Mouse (Mus musculus) neural tube, embryonic 11.5 days (tissue): ENCODE measurements around the gene Snx29. TPM values are rescaled to one million over a fixed set of nuclear protein-coding genes. Genes with fewer than 3 reads are reported as not detected.

ENCODE experiments used
- ATAC-seq: fragments of 200-750 bp; cut with Nextera tagmentation; 2 replicates; pipeline ENCODE4 v1.8.0; 2017; ENCODE audit warnings: moderate number of reproducible peaks, mild to moderate bottlenecking, moderate TSS enrichment, moderate library complexity; ENCODE audit not compliant: insufficient read depth, low FRiP score, low TSS enrichment
- DNase-seq: peaks from one replicate; pipeline ENCODE4 v3.0.0-alpha.2; 2015; ENCODE audit warnings: low spot score
- H3K27ac ChIP-seq: fragments of 300-500 bp; sonication (generic); 2 replicates; pipeline ENCODE4 v1.5.1; 2014; ENCODE audit warnings: low read depth, mild to moderate bottlenecking, low read length
- H3K27me3 ChIP-seq: fragments of 300-500 bp; sonication (generic); 2 replicates; pipeline ENCODE4 v1.6.1; 2014; ENCODE audit warnings: mild to moderate bottlenecking, low read length, mixed read lengths; ENCODE audit not compliant: control insufficient read depth, insufficient read depth
- H3K36me3 ChIP-seq: fragments of 300-500 bp; sonication (generic); 2 replicates; pipeline ENCODE4 v1.6.1; 2014; ENCODE audit warnings: mild to moderate bottlenecking, low read length, moderate library complexity, mixed read lengths; ENCODE audit not compliant: control insufficient read depth, insufficient read depth
- H3K4me1 ChIP-seq: fragments of 300-500 bp; sonication (generic); 2 replicates; pipeline ENCODE4 v1.6.1; 2014; ENCODE audit warnings: low read length, mixed read lengths; ENCODE audit not compliant: control insufficient read depth, insufficient read depth
- H3K4me2 ChIP-seq: fragments of 300-500 bp; sonication (generic); 2 replicates; pipeline ENCODE4 v1.6.1; 2014; ENCODE audit warnings: low read depth, mild to moderate bottlenecking, moderate library complexity
- H3K4me3 ChIP-seq: fragments of 300-500 bp; sonication (generic); 2 replicates; pipeline ENCODE4 v1.5.1; 2014; ENCODE audit warnings: low read depth, low read length
- H3K9ac ChIP-seq: fragments of 300-500 bp; sonication (generic); 2 replicates; pipeline ENCODE4 v1.6.1; 2014; ENCODE audit warnings: mild to moderate bottlenecking, low read length
- H3K9me3 ChIP-seq: fragments of 300-500 bp; sonication (generic); 2 replicates; pipeline ENCODE4 v1.6.1; 2016; ENCODE audit warnings: low read length; ENCODE audit not compliant: control insufficient read depth
- WGBS: fragments of 180-500 bp; shearing (Covaris S2); extraction: QIAGEN DNeasy Blood & Tissue Kit; methylation state at CpG from one replicate; pipeline ENCODE4 v1.1.7; 2014; 5-methylcytosine and 5-hydroxymethylcytosine counted together
- polyA plus RNA-seq: library from polyadenylated mRNA; unstranded; fragments of >200 nt; fragmentation: Nextera tagmentation; extraction: Ambion mirVana; gene quantifications from 2 replicates; pipeline ENCODE4 v1.2.1, GENCODE M21; 2014

Snx29 gene
- polyA plus RNA-seq, 1 experiment from 2014 or later: 10.6 TPM

DNA sequence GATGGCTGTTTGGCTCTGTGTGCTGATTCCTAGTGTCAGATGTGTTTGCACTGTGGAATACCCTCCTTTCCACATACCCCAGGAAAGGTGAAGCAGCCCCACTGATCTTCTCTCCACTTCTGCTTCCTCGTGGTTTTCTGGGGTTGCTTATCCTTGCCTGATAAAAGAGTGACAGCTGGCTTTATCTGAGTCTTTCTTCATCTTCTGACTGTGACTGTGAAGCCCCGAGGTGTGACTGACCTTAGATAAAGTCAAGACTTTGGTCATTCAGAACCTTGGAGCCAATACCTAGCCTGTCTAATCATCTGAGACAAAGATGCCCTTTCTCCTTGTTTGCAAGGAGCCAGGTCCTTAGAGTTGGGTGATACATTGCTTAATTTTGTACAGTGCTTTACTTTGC is 65.4 kb downstream of the Snx29 start:
- Histone ChIP-seq H3K4me2 (no peak overlapping the region), H3K4me1 (no peaks in the 10 kb centered on the region), H3K27me3 (no peaks in the 10 kb centered on the region), H3K9me3 (no peaks in the 10 kb centered on the region), H3K36me3 (no peaks in the 10 kb centered on the region), H3K9ac (no peak overlapping the region), H3K27ac (no peak overlapping the region), H3K4me3 (no peak overlapping the region)
- WGBS: 82% methylated on average over 2 of the region's 2 CpGs
- ATAC-seq: no peak
- DNase-seq: no peak

DNA sequence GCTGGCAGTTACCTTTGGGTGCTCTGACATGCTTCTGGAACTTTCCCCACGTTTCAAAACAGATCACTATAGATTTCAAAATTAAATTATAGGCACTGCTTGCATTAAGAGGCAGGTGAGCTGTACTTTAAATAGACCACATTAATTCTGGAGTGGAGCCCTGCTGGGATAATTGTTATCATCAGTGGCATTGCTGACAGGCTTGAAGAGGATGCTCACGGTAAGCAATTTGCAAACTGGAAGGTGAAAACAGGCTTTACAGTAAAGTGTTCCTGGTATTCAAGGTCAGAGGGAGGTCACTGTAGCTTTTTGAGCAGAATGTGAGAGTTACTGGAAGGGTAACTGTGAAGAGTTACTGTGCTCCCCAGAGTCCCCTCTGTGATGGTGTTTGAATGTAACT is 66.6 kb downstream of the Snx29 start:
- ATAC-seq (no peak), DNase-seq (no peak)
- no peaks in the 10 kb centered on the region for H3K36me3 ChIP-seq
- H3K4me3 ChIP-seq: no peak overlapping the region
- H3K9me3 ChIP-seq: no peaks in the 10 kb centered on the region
- H3K27me3 ChIP-seq: no peaks in the 10 kb centered on the region
- no peak overlapping the region for H3K27ac ChIP-seq
- no peaks in the 10 kb centered on the region for H3K4me1 ChIP-seq
- 31% methylated on average over 2 of the region's 2 CpGs for WGBS
- H3K4me2 ChIP-seq: no peak overlapping the region
- H3K9ac ChIP-seq: no peak overlapping the region

DNA sequence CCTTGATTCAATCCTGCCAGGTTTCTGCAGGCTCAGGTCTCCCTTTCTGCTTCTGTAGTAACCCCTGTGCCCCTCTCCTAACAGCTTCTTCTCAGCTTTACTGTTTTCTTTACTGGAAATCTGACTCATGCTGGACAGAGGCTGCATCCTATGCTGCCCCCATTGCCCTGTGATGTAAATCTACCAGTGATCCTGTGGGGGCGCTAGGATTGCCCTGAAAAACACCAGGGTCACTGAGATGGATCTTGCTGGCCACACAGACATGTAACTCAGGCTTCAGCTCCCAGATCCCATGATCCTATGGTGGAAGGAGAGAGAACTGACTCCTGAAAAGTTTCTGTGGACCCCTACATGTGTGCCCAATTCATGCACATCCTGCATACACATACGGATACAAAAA is 73.9 kb downstream of the Snx29 start:
- Histone ChIP-seq H3K27ac (no peak overlapping the region), H3K4me2 (no peak overlapping the region), H3K36me3 (no peaks in the 10 kb centered on the region), H3K4me1 (no peaks in the 10 kb centered on the region), H3K27me3 (no peaks in the 10 kb centered on the region), H3K4me3 (no peak overlapping the region), H3K9ac (no peak overlapping the region), H3K9me3 (no peaks in the 10 kb centered on the region)
- DNase-seq (no peak), ATAC-seq (no peak)
- WGBS: 62% methylated on average over 2 of the region's 2 CpGs

DNA sequence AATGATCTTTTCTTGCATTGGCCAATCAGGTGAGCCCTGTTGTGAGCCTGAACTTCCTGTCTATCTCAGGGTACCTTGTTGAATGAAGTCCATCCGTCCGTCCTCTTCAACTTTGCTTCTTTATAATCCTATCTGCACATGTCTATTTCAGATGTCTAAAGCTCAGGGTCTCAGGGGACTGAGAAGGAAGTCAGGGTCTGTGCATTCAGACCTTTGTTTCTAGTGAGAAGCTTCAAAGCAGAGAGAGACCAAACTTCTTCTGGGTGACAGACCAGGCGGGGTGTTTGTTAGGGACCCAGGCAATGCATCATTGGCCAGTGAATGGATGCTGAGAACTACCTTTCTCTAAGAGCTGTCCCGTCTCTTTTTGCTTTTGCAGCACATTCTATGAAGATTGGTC is 76.7 kb downstream of the Snx29 start:
- ATAC-seq (no peak), DNase-seq (no peak)
- no peak overlapping the region for H3K27ac ChIP-seq
- H3K4me3 ChIP-seq: no peak overlapping the region
- H3K27me3 ChIP-seq: no peaks in the 10 kb centered on the region
- H3K9me3 ChIP-seq: no peaks in the 10 kb centered on the region
- no peak overlapping the region for H3K9ac ChIP-seq
- H3K4me2 ChIP-seq: no peak overlapping the region
- no peaks in the 10 kb centered on the region for H3K4me1 ChIP-seq
- H3K36me3 ChIP-seq: no peaks in the 10 kb centered on the region; the same call in 1 of the 2 replicates
- 83% methylated on average over 4 of the region's 4 CpGs for WGBS

DNA sequence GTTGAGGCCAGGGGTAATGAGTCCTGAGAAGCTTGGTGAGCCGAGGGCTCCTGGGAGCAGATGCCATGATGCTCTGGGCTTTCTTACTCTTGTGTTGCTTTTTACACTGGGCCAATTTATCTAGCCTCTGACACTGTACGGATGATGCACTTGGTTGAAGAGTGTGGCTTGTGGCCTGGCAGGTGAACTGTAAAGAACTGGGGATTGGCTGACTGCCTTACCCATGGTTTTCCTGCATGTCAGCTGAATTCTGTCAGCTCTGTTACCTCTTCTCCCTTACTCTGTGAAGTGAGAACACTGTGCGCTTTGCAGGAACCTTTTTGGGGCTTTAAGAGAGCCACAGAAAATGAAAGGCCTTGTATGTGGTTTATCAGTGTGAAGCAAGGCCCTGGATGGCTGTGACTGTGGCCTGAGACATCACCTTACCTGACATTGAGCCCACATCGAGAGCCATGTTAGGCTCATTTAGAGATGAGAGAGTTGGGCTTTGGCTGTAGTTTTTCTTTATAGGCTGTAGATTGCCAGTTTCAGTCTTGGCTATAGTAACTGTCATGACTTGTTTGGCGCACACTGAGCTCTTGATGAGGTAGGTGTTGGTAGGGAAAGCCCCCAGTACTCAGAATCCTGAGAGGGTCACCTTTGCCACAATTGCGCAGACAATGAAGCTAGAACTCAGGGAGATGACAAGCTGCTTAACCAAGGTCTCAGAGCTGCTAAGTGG is 77.3 kb downstream of the Snx29 start:
- WGBS: 95% methylated on average over 6 of the region's 6 CpGs
- H3K27me3 ChIP-seq: no peaks in the 10 kb centered on the region
- ATAC-seq (no peak), DNase-seq (no peak)
- H3K27ac ChIP-seq: no peak overlapping the region
- no peak overlapping the region for H3K9ac ChIP-seq
- no peaks in the 10 kb centered on the region; the same call in 1 of the 2 replicates for H3K36me3 ChIP-seq
- no peak overlapping the region for H3K4me2 ChIP-seq
- no peak overlapping the region for H3K4me3 ChIP-seq
- no peaks in the 10 kb centered on the region for H3K4me1 ChIP-seq
- no peaks in the 10 kb centered on the region for H3K9me3 ChIP-seq

DNA sequence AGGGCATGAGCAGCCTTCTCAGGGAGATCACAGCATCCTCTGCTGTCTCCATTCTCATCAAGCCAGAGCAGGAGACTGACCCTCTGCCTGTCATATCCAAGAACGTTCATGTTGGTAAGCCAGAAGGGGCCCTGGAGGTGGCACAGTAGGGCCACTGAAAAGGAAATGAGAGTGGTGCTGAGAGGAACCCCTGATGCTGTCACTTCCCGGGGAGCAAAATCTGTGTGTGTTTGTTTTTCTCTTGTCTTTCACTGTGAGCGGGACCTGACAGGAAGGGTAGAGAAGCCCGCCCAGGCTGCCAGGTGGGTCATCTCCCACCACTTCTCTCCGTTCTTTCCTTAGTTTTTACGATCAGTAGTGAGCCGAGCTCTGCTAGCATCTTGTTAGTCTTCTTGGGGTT is 78.2 kb downstream of the Snx29 start:
- H3K4me2 ChIP-seq: no peak overlapping the region
- ATAC-seq: no peak
- no peak overlapping the region for H3K27ac ChIP-seq
- H3K9me3 ChIP-seq: no peaks in the 10 kb centered on the region
- H3K9ac ChIP-seq: no peak overlapping the region
- no peak overlapping the region for H3K4me3 ChIP-seq
- WGBS: 66% methylated on average over 7 of the region's 7 CpGs
- no peak for DNase-seq
- no peaks in the 10 kb centered on the region for H3K4me1 ChIP-seq
- H3K27me3 ChIP-seq: no peaks in the 10 kb centered on the region
- no peaks in the 10 kb centered on the region; the same call in 1 of the 2 replicates for H3K36me3 ChIP-seq

DNA sequence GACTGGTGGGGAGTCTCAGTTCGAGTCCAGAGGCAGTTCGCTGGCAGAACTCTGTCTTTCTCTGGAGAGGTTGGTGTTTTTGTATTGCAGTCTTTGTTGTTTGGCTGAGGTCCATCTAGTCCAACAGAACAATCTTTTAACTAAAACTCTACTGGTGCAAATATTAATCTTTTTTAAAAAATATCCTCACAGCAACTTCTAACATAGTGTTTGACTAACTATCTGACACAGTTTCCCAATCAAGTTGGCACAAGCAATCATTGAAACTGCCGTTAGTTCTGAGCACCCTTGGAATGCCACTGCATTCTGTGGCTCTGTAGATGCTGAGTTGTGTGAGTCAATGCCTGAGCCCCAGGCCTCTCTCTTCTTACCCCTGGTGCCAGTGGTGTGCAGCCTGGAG is 82.5 kb downstream of the Snx29 start:
- ATAC-seq (no peak), DNase-seq (no peak)
- Histone ChIP-seq H3K9ac (no peak overlapping the region), H3K4me1 (no peaks in the 10 kb centered on the region), H3K27ac (no peak overlapping the region), H3K27me3 (no peaks in the 10 kb centered on the region), H3K4me2 (no peak overlapping the region), H3K36me3 (no peaks in the 10 kb centered on the region; the same call in 1 of the 2 replicates), H3K4me3 (no peak overlapping the region), H3K9me3 (no peaks in the 10 kb centered on the region)
- WGBS: 93% methylated on average over 3 of the region's 3 CpGs

DNA sequence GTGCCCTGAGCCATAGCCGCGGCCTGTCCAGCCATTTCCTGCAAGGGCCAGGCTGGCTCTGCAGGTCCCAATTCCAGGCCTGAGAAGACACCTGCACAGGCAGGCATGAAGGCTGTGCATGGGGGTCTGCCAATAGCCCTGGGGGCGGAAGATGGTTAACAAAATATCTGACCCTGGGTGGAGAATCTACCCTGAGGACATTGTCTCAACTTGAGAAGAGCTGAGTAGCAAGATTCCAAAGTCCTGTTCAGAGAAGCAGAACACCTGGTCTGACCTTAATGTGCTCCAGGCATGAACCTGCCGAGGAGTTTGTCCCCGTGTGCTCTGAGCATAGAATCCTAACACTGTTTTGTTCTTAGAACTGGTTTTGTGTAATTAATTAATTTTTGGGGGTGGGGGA is 83.5 kb downstream of the Snx29 start:
- no peak for ATAC-seq
- DNase-seq: no peak
- Histone ChIP-seq H3K27me3 (no peaks in the 10 kb centered on the region), H3K36me3 (no peaks in the 10 kb centered on the region; the same call in 1 of the 2 replicates), H3K4me2 (no peak overlapping the region), H3K4me1 (no peaks in the 10 kb centered on the region), H3K4me3 (no peak overlapping the region), H3K27ac (no peak overlapping the region), H3K9ac (no peak overlapping the region), H3K9me3 (no peaks in the 10 kb centered on the region)
- 88% methylated on average over 5 of the region's 5 CpGs for WGBS

DNA sequence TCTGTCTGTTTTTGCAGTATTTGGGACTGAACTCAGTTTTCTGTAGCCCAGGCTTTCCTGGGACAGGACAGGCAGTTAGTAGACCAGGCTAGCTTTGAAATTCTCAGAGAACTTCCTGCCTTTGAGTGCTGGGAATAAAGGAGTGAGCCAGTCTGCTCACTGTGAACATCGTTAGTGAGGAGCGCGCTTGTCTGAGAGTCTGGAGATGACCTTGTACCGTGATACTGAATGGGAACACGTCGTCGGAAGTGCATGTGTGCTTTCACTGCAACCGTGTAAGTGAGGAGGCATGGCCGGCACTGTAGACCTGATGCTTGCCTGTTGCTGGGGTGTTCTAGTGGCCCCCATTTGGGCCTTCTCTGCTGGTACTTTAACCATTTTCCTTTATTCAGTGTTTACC is 83.9 kb downstream of the Snx29 start:
- no peak overlapping the region for H3K4me3 ChIP-seq
- DNase-seq (no peak), ATAC-seq (no peak)
- H3K36me3 ChIP-seq: no peaks in the 10 kb centered on the region; the same call in 1 of the 2 replicates
- WGBS: 87% methylated on average over 9 of the region's 9 CpGs
- H3K9ac ChIP-seq: no peak overlapping the region
- H3K9me3 ChIP-seq: no peaks in the 10 kb centered on the region
- H3K4me2 ChIP-seq: no peak overlapping the region
- no peaks in the 10 kb centered on the region for H3K4me1 ChIP-seq
- no peak overlapping the region for H3K27ac ChIP-seq
- no peaks in the 10 kb centered on the region for H3K27me3 ChIP-seq
